Mouse (Mus musculus) hindbrain, embryonic 14.5 days (tissue): ENCODE measurements around the gene Hnrnpf. TPM values are rescaled to one million over a fixed set of nuclear protein-coding genes. Genes with fewer than 3 reads are reported as not detected.

Source experiments
- ATAC-seq: fragments of 200-750 bp; cut with Nextera tagmentation; 2 replicates; pipeline ENCODE4 v1.8.0; 2017; ENCODE audit warnings: moderate number of reproducible peaks, mild to moderate bottlenecking, moderate TSS enrichment, moderate library complexity; ENCODE audit not compliant: low FRiP score
- DNase-seq: peaks from one replicate; pipeline ENCODE4 v3.0.0-alpha.2; 2015; ENCODE audit warnings: low spot score
- H3K27ac ChIP-seq: fragments of 300-500 bp; sonication (generic); 2 replicates; pipeline ENCODE4 v1.5.1; 2014; ENCODE audit warnings: mild to moderate bottlenecking, moderate library complexity
- H3K27me3 ChIP-seq: fragments of 300-500 bp; sonication (generic); 2 replicates; pipeline ENCODE4 v1.6.1; 2014; ENCODE audit warnings: mild to moderate bottlenecking, low read length, mixed read lengths; ENCODE audit not compliant: control insufficient read depth, insufficient read depth
- H3K36me3 ChIP-seq: fragments of 300-500 bp; sonication (generic); replicated peaks from 2 replicates; pipeline ENCODE4 v1.6.1; 2014; ENCODE audit not compliant: control insufficient read depth, insufficient read depth
- H3K4me1 ChIP-seq: fragments of 300-500 bp; sonication (generic); replicated peaks from 2 replicates; pipeline ENCODE4 v1.6.1; 2014; ENCODE audit warnings: antibody characterized with exemption, low read length, mixed read lengths; ENCODE audit not compliant: control insufficient read depth, insufficient read depth
- H3K4me2 ChIP-seq: fragments of 300-500 bp; sonication (generic); replicated peaks from 2 replicates; pipeline ENCODE4 v1.6.1; 2014; ENCODE audit warnings: mild to moderate bottlenecking, moderate library complexity
- H3K4me3 ChIP-seq: fragments of 300-500 bp; sonication (generic); replicated peaks from 2 replicates; pipeline ENCODE4 v1.5.1; 2014; ENCODE audit warnings: mild to moderate bottlenecking, low read length
- H3K9ac ChIP-seq: fragments of 300-500 bp; sonication (generic); 2 replicates; pipeline ENCODE4 v1.6.1; 2014
- H3K9me3 ChIP-seq: fragments of 300-500 bp; sonication (generic); 2 replicates; pipeline ENCODE4 v1.6.1; 2016; ENCODE audit warnings: low read length; ENCODE audit not compliant: control insufficient read depth
- WGBS: fragments of 180-500 bp; shearing (Covaris S2); extraction: QIAGEN DNeasy Blood & Tissue Kit; methylation state at CpG from one replicate; pipeline ENCODE4 v1.1.7; 2014; 5-methylcytosine and 5-hydroxymethylcytosine counted together
- polyA plus RNA-seq: library from polyadenylated mRNA; unstranded; fragments of >200 nt; fragmentation: Nextera tagmentation; extraction: Ambion mirVana; gene quantifications from 2 replicates; pipeline ENCODE4 v1.2.1, GENCODE M21; 2014

The Hnrnpf gene
- polyA plus RNA-seq, 1 experiment from 2014 or later, result 254 TPM

- H3K27me3 ChIP-seq, result no peaks in the 10 kb centered on the region
- H3K9me3 ChIP-seq, result no peaks in the 10 kb centered on the region
- DNase-seq (no peak), ATAC-seq (no peak)
- H3K4me3 ChIP-seq, result peak overlapping the region; percentile 74
- H3K4me1 ChIP-seq, result peaks cover 23% of the 10 kb centered on the region
- no peaks in the 10 kb centered on the region for H3K36me3 ChIP-seq
- peak overlapping the region; percentile 74 for H3K9ac ChIP-seq
- WGBS, result 25% methylated on average over 4 of the region's 4 CpGs
- H3K27ac ChIP-seq, result no peak overlapping the region
- peak overlapping the region; percentile 68 for H3K4me2 ChIP-seq
Observed at GRCm38 (mm10) chr6:117905260-117905930, 5.3 kb downstream of the Hnrnpf start.

- H3K4me1 ChIP-seq, result peaks cover 23% of the 10 kb centered on the region
- peak overlapping the region; percentile 68 for H3K4me2 ChIP-seq
- H3K27me3 ChIP-seq, result no peaks in the 10 kb centered on the region
- ATAC-seq (peak; percentile 57), DNase-seq (peak; percentile 77)
- no peaks in the 10 kb centered on the region for H3K9me3 ChIP-seq
- H3K36me3 ChIP-seq, result no peaks in the 10 kb centered on the region
- WGBS, result 1% methylated on average over 25 of the region's 25 CpGs
- peak overlapping the region; percentile 68 for H3K27ac ChIP-seq
- H3K9ac ChIP-seq, result peak overlapping the region; percentile 74
- H3K4me3 ChIP-seq, result peak overlapping the region; percentile 74
Observed at GRCm38 (mm10) chr6:117906015-117906531, 5.9 kb downstream of the Hnrnpf start.

GRCm38 (mm10) chr6:117906590-117907271 lies 6.6 kb downstream of the Hnrnpf start:
- Histone ChIP-seq H3K27me3 (no peaks in the 10 kb centered on the region), H3K4me3 (peak overlapping the region; percentile 74), H3K4me2 (peak overlapping the region; percentile 99), H3K4me1 (peaks cover 25% of the 10 kb centered on the region), H3K27ac (peak overlapping the region; percentile 88), H3K36me3 (no peaks in the 10 kb centered on the region), H3K9me3 (no peaks in the 10 kb centered on the region), H3K9ac (peak overlapping the region; percentile 77)
- ATAC-seq (peak; percentile 99), DNase-seq (peak; percentile 97)
- WGBS, result 0% methylated on average over 63 of the region's 68 CpGs

GRCm38 (mm10) chr6:117907301-117907978 lies 7.3 kb downstream of the Hnrnpf start:
- peak overlapping the region; percentile 74 for H3K4me3 ChIP-seq
- H3K27me3 ChIP-seq, result no peaks in the 10 kb centered on the region
- no peaks in the 10 kb centered on the region for H3K36me3 ChIP-seq
- WGBS, result under 1% methylated on average over 63 of the region's 77 CpGs
- DNase-seq (peak; percentile 73), ATAC-seq (peak; percentile 31)
- H3K4me2 ChIP-seq, result peak overlapping the region; percentile 99
- H3K9me3 ChIP-seq, result no peaks in the 10 kb centered on the region
- peak overlapping the region; percentile 88 for H3K27ac ChIP-seq
- peak overlapping the region; percentile 77 for H3K9ac ChIP-seq
- peaks cover 25% of the 10 kb centered on the region for H3K4me1 ChIP-seq

GRCm38 (mm10) chr6:117907979-117908355 lies 7.8 kb downstream of the Hnrnpf start:
- under 1% methylated on average over 26 of the region's 26 CpGs for WGBS
- no peaks in the 10 kb centered on the region for H3K27me3 ChIP-seq
- H3K4me3 ChIP-seq, result peak overlapping the region; percentile 74
- peak overlapping the region; percentile 77 for H3K9ac ChIP-seq
- H3K27ac ChIP-seq, result no peak overlapping the region; the same call in 1 of the 2 replicates
- ATAC-seq, result no peak
- no peak for DNase-seq
- peaks cover 25% of the 10 kb centered on the region for H3K4me1 ChIP-seq
- H3K36me3 ChIP-seq, result no peaks in the 10 kb centered on the region
- peak overlapping the region; percentile 99 for H3K4me2 ChIP-seq
- H3K9me3 ChIP-seq, result no peaks in the 10 kb centered on the region

GRCm38 (mm10) chr6:117908424-117908900 lies 8.3 kb downstream of the Hnrnpf start:
- Histone ChIP-seq H3K9ac (peak overlapping the region; percentile 77), H3K4me2 (peak overlapping the region; percentile 99), H3K27me3 (no peaks in the 10 kb centered on the region), H3K9me3 (no peaks in the 10 kb centered on the region), H3K27ac (no peak overlapping the region), H3K4me3 (peak overlapping the region; percentile 74), H3K36me3 (no peaks in the 10 kb centered on the region), H3K4me1 (peaks cover 25% of the 10 kb centered on the region)
- 1% methylated on average over 14 of the region's 14 CpGs for WGBS
- ATAC-seq (no peak), DNase-seq (no peak)

GRCm38 (mm10) chr6:117910120-117910661 lies 10.1 kb downstream of the Hnrnpf start:
- no peak overlapping the region for H3K4me3 ChIP-seq
- no peak overlapping the region for H3K9ac ChIP-seq
- peaks cover 25% of the 10 kb centered on the region for H3K4me1 ChIP-seq
- no peak for ATAC-seq
- 85% methylated on average over 6 of the region's 6 CpGs for WGBS
- H3K9me3 ChIP-seq, result no peaks in the 10 kb centered on the region
- no peak overlapping the region for H3K4me2 ChIP-seq
- no peak for DNase-seq
- H3K27me3 ChIP-seq, result no peaks in the 10 kb centered on the region
- H3K27ac ChIP-seq, result no peak overlapping the region
- no peaks in the 10 kb centered on the region for H3K36me3 ChIP-seq

- Histone ChIP-seq H3K4me3 (no peak overlapping the region), H3K27me3 (no peaks in the 10 kb centered on the region), H3K9me3 (no peaks in the 10 kb centered on the region), H3K36me3 (0 out of 2 replicates have a peak, but pooled peaks cover 4% of the 10 kb centered on the region), H3K9ac (no peak overlapping the region), H3K27ac (no peak overlapping the region), H3K4me2 (no peak overlapping the region), H3K4me1 (peaks cover 21% of the 10 kb centered on the region)
- no peak for ATAC-seq
- no peak for DNase-seq
Observed at GRCm38 (mm10) chr6:117914541-117914940, 14.4 kb downstream of the Hnrnpf start.
